Mouse (Mus musculus): ENCODE data around the gene Gm11444. TPM values are rescaled to one million over a fixed set of nuclear protein-coding genes. Genes with fewer than 3 reads are reported as not detected.

The Gm11444 gene
- polyA plus RNA-seq, 1 experiment from 2014 or later: not detected

DNA sequence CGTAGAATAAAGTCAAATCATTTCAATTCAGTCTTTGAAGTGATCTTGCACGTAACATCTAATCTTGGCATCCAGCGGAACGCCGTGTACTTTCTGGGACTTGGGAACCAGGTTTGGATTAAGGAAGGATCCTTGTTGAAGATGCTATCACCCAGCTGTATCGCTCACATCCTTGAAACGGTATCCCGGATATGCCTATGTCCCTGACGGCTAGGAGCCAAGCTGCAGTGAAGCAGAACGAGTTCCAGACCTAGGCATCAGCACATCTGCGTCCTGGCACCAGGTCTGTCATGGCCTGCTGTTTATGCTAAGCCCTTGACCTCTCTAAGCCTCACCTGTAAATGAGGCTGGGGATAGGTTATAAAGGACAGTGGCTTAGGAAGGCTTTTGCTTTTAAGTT lies 49.8 kb downstream of the Gm11444 start:
- Histone ChIP-seq H3K4me3 (ENCODE audit: low read depth, low read length) (no peak overlapping the region), H3K27ac (ENCODE audit: low read depth, low read length) (no peak overlapping the region), H3K4me1 (replicated peaks; ENCODE audit: control insufficient read depth, insufficient read depth, low read length) (no peaks in the 10 kb centered on the region), H3K4me2 (ENCODE audit: low read depth, low read length, severe bottlenecking) (no peak overlapping the region), H3K36me3 (ENCODE audit: control insufficient read depth, insufficient read depth, low read length) (no peaks in the 10 kb centered on the region), H3K27me3 (ENCODE audit: control insufficient read depth, insufficient read depth, low read length) (no peaks in the 10 kb centered on the region), H3K9me3 (ENCODE audit: control insufficient read depth, low read length) (no peaks in the 10 kb centered on the region), H3K9ac (ENCODE audit: low read length) (no peak overlapping the region)
- 87% methylated on average over 11 of the region's 11 CpGs for WGBS
- DNase-seq (ENCODE audit: low spot score) (no peak), ATAC-seq (replicated peaks; ENCODE audit: low FRiP score) (no peak)

DNA sequence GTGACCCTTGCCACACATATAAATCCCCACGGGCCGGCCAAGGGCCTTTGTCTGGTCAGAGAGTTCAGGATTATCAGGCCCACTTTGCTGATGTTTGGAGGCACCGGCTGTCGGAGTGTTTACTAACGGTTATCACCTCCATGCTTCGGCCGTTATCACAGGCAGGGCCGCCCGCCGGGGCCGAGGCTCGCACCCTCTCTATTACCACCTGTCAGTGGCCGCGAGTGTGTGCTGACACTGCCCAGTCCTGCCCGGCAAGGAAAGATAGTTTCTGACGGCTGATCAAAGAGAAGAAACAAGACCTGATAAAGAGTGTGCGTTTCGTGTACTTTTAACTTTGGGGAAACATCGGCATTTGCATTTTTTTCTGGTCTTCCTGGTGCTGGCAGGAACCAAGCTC lies 50.3 kb downstream of the Gm11444 start:
- no peak overlapping the region for H3K4me2 ChIP-seq (ENCODE audit: low read depth, low read length, severe bottlenecking)
- no peaks in the 10 kb centered on the region for H3K36me3 ChIP-seq (ENCODE audit: control insufficient read depth, insufficient read depth, low read length)
- ATAC-seq (replicated peaks; ENCODE audit: low FRiP score) (no peak), DNase-seq (ENCODE audit: low spot score) (no peak)
- H3K9ac ChIP-seq (ENCODE audit: low read length): no peak overlapping the region
- H3K27ac ChIP-seq (ENCODE audit: low read depth, low read length): no peak overlapping the region
- no peaks in the 10 kb centered on the region for H3K9me3 ChIP-seq (ENCODE audit: control insufficient read depth, low read length)
- 85% methylated on average over 19 of the region's 19 CpGs for WGBS
- H3K4me3 ChIP-seq (ENCODE audit: low read depth, low read length): no peak overlapping the region
- no peaks in the 10 kb centered on the region for H3K4me1 ChIP-seq (replicated peaks; ENCODE audit: control insufficient read depth, insufficient read depth, low read length)
- no peaks in the 10 kb centered on the region for H3K27me3 ChIP-seq (ENCODE audit: control insufficient read depth, insufficient read depth, low read length)

DNA sequence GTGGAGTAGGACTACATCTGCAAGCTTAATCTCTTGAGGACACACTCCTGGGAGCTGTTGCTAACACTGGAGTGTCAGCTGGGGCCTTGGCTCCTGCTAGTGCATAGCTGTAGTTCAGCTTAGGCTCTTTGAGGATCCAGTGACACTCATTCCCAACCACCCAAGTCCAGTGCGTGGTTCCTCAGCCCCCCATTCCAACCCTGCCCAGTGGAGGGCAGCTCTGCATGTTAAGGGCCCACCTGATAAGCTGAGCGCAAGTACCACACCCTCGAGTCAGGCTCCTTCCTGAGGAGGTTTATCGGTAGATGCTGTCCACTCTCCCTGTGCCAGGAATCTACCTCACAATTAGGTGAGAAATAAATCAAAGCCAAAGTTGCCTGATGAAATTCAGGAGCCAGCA lies 50.7 kb downstream of the Gm11444 start:
- DNase-seq (ENCODE audit: low spot score): no peak
- ATAC-seq (replicated peaks; ENCODE audit: low FRiP score): no peak
- Histone ChIP-seq H3K4me1 (replicated peaks; ENCODE audit: control insufficient read depth, insufficient read depth, low read length) (no peaks in the 10 kb centered on the region), H3K9me3 (ENCODE audit: control insufficient read depth, low read length) (no peaks in the 10 kb centered on the region), H3K27me3 (ENCODE audit: control insufficient read depth, insufficient read depth, low read length) (no peaks in the 10 kb centered on the region), H3K27ac (ENCODE audit: low read depth, low read length) (no peak overlapping the region), H3K9ac (ENCODE audit: low read length) (no peak overlapping the region), H3K36me3 (ENCODE audit: control insufficient read depth, insufficient read depth, low read length) (no peaks in the 10 kb centered on the region), H3K4me2 (ENCODE audit: low read depth, low read length, severe bottlenecking) (no peak overlapping the region), H3K4me3 (ENCODE audit: low read depth, low read length) (no peak overlapping the region)
- 86% methylated on average over 4 of the region's 4 CpGs for WGBS

Other genes with a start within 250 kb of the Gm11444 start
- gene Tbx2, start 17.8 kb downstream of the Gm11444 start, polyA plus RNA-seq (2014; fragmentation: Nextera tagmentation; extraction: Ambion mirVana): 1.5 and 2.0 TPM in 2 replicates
- gene Tbx4, start 36.1 kb upstream of the Gm11444 start, polyA plus RNA-seq (2014; fragmentation: Nextera tagmentation; extraction: Ambion mirVana): 0.12 and 0.21 TPM in 2 replicates